Mouse (Mus musculus) C2C12 (cell line): ENCODE results near the gene Slc38a6.

Experiments used
- CTCF ChIP-seq: IDR thresholded peaks from one replicate; pipeline ENCODE4 v1.5.1; 2011; ENCODE audit not compliant: control insufficient read depth, insufficient read depth, insufficient read length
- MAX ChIP-seq: IDR thresholded peaks from one replicate; pipeline ENCODE4 v1.6.1; 2011; ENCODE audit warnings: mild to moderate bottlenecking, control low read depth
- MYOD1 ChIP-seq: IDR thresholded peaks from one replicate; pipeline ENCODE4 v1.6.1; 2011; ENCODE audit warnings: low read depth; ENCODE audit not compliant: control insufficient read depth, insufficient read length
- USF1 ChIP-seq: IDR thresholded peaks from one replicate; pipeline ENCODE4 v1.6.1; 2011; ENCODE audit warnings: low read depth, mild to moderate bottlenecking, control low read depth, moderate library complexity

GRCm38 (mm10) chr12:73255006-73255405 is 31.6 kb upstream of the Slc38a6 start:
- no peak for TF ChIP-seq CTCF
- TF ChIP-seq MYOD1, result no peak
- TF ChIP-seq USF1, result no peak
- no peak for TF ChIP-seq MAX
